Mouse (Mus musculus) stomach, embryonic 14.5 days (tissue): ENCODE results near the gene Gal3st1. TPM values are rescaled to one million over a fixed set of nuclear protein-coding genes. Genes with fewer than 3 reads are reported as not detected.

ENCODE experiments used
- ATAC-seq: fragments of 200-750 bp; cut with Nextera tagmentation; 2 replicates; pipeline ENCODE4 v1.8.0; 2017; ENCODE audit warnings: low read depth, moderate TSS enrichment; ENCODE audit not compliant: insufficient number of reproducible peaks, insufficient read depth, low FRiP score
- H3K27ac ChIP-seq: fragments of 300-500 bp; sonication (generic); 2 replicates; pipeline ENCODE4 v1.5.1; 2014; ENCODE audit warnings: mild to moderate bottlenecking, low read length, moderate library complexity, mixed read lengths
- H3K27me3 ChIP-seq: fragments of 300-500 bp; sonication (generic); 2 replicates; pipeline ENCODE4 v1.6.1; 2014; ENCODE audit warnings: low read length, control low read depth, mixed read lengths; ENCODE audit not compliant: control insufficient read depth, insufficient read depth
- H3K36me3 ChIP-seq: fragments of 300-500 bp; sonication (generic); 2 replicates; pipeline ENCODE4 v1.6.1; 2014; ENCODE audit warnings: mild to moderate bottlenecking, control low read depth, low read length, moderate library complexity, mixed read lengths; ENCODE audit not compliant: control insufficient read depth, insufficient read depth
- H3K4me1 ChIP-seq: fragments of 300-500 bp; sonication (generic); 2 replicates; pipeline ENCODE4 v1.6.1; 2014; ENCODE audit warnings: low read length, control low read depth, mixed read lengths; ENCODE audit not compliant: control insufficient read depth, insufficient read depth
- H3K4me2 ChIP-seq: fragments of 300-500 bp; sonication (generic); replicated peaks from 2 replicates; pipeline ENCODE4 v1.6.1; 2014; ENCODE audit warnings: low read depth, low read length, control low read depth
- H3K4me3 ChIP-seq: fragments of 300-500 bp; sonication (generic); 2 replicates; pipeline ENCODE4 v1.5.1; 2014; ENCODE audit warnings: low read depth, low read length, control low read depth
- H3K9ac ChIP-seq: fragments of 300-500 bp; sonication (generic); replicated peaks from 2 replicates; pipeline ENCODE4 v1.6.1; 2014; ENCODE audit warnings: low read depth, mild to moderate bottlenecking, control low read depth, low read length, moderate library complexity, mixed read lengths
- H3K9me3 ChIP-seq: fragments of 300-500 bp; sonication (generic); 2 replicates; pipeline ENCODE4 v1.6.1; 2016; ENCODE audit warnings: low read depth, low read length, control low read depth; ENCODE audit not compliant: control insufficient read depth
- WGBS: fragments of 180-500 bp; shearing (Covaris S2); extraction: QIAGEN DNeasy Blood & Tissue Kit; methylation state at CpG from one replicate; pipeline ENCODE4 v1.1.7; 2014; 5-methylcytosine and 5-hydroxymethylcytosine counted together
- polyA plus RNA-seq: library from polyadenylated mRNA; unstranded; fragments of >200 nt; fragmentation: Nextera tagmentation; extraction: Ambion mirVana; gene quantifications from 2 replicates; pipeline ENCODE4 v1.2.1, GENCODE M21; 2014

The Gal3st1 gene
- polyA plus RNA-seq, 1 experiment from 2014 or later = 13.1 TPM

DNA sequence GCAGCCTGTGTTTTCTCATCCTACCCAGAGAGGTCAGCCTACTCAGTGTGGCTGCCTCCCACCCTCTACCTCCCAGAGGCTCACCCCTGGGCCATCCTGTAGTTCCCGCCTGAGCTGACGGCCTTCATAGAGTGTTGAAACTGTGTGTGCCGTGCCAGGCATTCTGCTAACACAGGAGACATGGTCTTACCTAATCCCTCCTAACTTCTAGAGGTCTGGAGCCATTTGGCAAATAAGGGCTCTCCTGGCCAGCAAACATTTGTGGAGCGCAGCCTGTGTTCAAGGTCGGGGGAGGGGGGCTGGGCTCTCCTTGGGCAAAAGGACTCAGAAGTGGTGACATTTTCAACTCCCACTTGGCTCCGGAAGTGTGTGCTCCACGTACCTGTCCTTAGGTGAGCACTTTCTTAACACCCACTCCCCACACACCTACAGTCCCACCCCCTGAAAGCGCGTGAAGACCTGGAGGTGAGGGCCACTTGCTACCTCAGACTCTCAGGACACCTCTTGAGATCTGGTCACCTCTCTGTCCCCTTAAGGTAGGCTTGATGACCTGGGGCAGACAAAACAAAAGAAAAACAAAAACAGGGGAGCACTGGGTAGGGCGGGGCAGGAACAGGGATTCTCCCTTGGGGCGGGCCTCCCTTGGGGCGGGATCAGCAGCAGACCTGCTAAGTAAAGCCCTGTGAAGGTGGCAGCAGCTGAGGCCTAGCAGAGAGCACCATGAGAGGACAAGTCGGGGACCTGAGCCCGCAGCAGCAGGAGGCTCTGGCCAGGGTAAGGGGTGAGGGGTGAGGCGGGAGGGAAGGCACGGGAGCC, 47.9 kb downstream of the Gal3st1 start, which contains the start of gene Sec14l4:
TSS of gene Sec14l4 (plus strand) at position 337 of the 816 bp plus-strand sequence.
- H3K36me3 ChIP-seq = no peaks in the 10 kb centered on the region
- H3K4me1 ChIP-seq = no peaks in the 10 kb centered on the region
- WGBS = 32% methylated on average over 16 of the region's 16 CpGs
- no peak within 1 kb of the TSS for H3K4me3 ChIP-seq
- H3K4me2 ChIP-seq = peak within 1 kb of the TSS; percentile 20; the same call in 1 of the 2 replicates
- H3K9me3 ChIP-seq = no peaks in the 10 kb centered on the region
- H3K27ac ChIP-seq = no peak within 1 kb of the TSS
- no peak for ATAC-seq
- H3K27me3 ChIP-seq = no peaks in the 10 kb centered on the region
- H3K9ac ChIP-seq = no peak within 1 kb of the TSS

- Histone ChIP-seq H3K4me2 (peak overlapping the region; percentile 20; the same call in 1 of the 2 replicates), H3K9me3 (no peaks in the 10 kb centered on the region), H3K36me3 (no peaks in the 10 kb centered on the region), H3K4me3 (no peak overlapping the region), H3K4me1 (no peaks in the 10 kb centered on the region), H3K27ac (no peak overlapping the region), H3K9ac (no peak overlapping the region), H3K27me3 (no peaks in the 10 kb centered on the region)
- 17% methylated on average over 12 of the region's 12 CpGs for WGBS
- ATAC-seq = no peak
These were observed 48.5 kb downstream of the Gal3st1 start for GRCm38 (mm10) chr11:4031961-4032360.

GRCm38 (mm10) chr11:4033471-4033870, 50.0 kb downstream of the Gal3st1 start:
- no peaks in the 10 kb centered on the region for H3K27me3 ChIP-seq
- no peak overlapping the region for H3K4me2 ChIP-seq
- 69% methylated on average over 7 of the region's 7 CpGs for WGBS
- H3K9ac ChIP-seq = no peak overlapping the region
- no peaks in the 10 kb centered on the region for H3K4me1 ChIP-seq
- no peak overlapping the region for H3K4me3 ChIP-seq
- H3K27ac ChIP-seq = no peak overlapping the region
- no peaks in the 10 kb centered on the region for H3K36me3 ChIP-seq
- no peak for ATAC-seq
- H3K9me3 ChIP-seq = no peaks in the 10 kb centered on the region

DNA sequence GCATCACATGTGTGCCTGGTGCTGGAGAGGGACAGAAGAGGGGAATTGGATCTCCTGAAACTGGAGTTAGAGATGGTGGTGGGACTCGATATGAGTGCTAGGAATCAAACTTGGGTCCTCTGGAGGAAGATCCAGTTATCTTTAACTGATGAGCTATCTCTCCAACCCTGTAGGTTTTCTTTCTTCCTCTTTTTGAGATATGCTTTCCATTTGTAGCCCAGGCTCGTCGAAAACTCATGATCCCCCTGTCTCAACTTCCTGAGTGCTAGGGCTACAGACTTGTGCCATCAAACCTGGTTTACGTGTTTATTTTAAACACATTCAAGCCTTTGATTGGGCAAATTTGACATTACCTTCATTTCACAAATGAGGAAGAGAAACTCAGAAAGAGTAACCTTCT, 50.7 kb downstream of the Gal3st1 start:
- no peak overlapping the region for H3K9ac ChIP-seq
- no peak for ATAC-seq
- no peak overlapping the region for H3K27ac ChIP-seq
- no peaks in the 10 kb centered on the region for H3K27me3 ChIP-seq
- no peak overlapping the region for H3K4me2 ChIP-seq
- no peak overlapping the region for H3K4me3 ChIP-seq
- no peaks in the 10 kb centered on the region for H3K4me1 ChIP-seq
- no peaks in the 10 kb centered on the region for H3K36me3 ChIP-seq
- WGBS = 82% methylated on average over 4 of the region's 4 CpGs
- H3K9me3 ChIP-seq = no peaks in the 10 kb centered on the region

DNA sequence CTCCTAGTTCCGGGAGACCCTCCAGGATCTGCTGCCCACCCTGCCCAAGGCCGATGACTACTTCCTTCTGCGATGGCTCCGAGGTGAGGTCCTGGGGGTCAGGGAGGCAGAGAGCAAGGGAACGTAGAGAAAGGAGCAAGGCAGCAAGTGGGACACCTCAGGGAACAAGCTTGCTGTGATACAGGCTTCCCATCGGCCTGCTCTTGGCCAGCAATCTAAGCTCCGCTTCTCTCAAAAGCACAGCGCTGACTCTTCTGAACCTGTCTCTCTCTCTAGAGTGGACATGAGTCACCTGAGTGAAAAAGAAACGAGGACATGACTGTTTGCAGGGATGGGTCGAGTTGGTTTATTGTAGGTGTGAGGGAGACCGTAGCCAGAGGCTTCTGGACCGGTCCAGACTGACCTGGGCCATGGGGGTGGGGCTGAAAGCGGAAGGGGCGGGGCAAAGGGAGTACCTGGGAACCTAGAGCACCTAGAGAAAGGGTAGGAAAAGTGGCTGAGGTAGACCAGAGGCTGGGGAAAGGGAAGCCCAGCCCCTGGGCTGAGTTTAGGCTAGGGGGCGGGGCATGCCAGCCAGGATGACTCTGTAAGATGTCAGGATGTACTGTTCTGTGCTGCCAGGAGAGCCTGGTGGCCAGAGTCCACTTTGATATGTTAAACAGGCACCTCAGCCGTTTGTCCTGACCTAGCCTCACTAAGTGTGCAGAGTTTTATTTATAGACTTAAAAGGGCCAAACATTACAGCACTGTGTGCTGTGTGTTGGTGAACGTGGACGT, 51.9 kb downstream of the Gal3st1 start:
- H3K4me2 ChIP-seq = no peak overlapping the region
- H3K36me3 ChIP-seq = no peaks in the 10 kb centered on the region
- no peaks in the 10 kb centered on the region for H3K27me3 ChIP-seq
- H3K4me3 ChIP-seq = no peak overlapping the region
- no peak overlapping the region for H3K9ac ChIP-seq
- peak; percentile 49 for ATAC-seq
- no peaks in the 10 kb centered on the region for H3K4me1 ChIP-seq
- WGBS = 54% methylated on average over 18 of the region's 18 CpGs
- H3K27ac ChIP-seq = no peak overlapping the region
- H3K9me3 ChIP-seq = no peaks in the 10 kb centered on the region

DNA sequence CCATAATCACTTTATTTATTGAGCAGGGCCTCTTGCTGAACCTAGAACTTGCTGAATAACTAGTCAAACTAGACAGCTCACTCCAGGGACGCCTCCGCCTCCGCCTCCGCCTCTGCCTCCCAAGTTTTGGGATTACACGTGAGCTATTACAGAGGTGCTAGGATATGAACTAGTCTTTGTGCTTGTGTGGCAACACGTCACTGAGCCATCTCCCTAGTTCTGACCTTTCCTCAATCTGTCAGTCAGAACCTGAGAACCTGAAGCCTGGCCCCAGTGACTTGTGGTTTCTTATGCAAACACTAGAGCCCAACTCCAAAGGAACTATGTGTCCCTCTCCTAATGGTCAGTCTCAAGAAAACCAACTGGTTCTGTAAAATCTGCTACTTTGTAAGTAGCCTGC, 52.5 kb downstream of the Gal3st1 start:
- no peak overlapping the region for H3K4me3 ChIP-seq
- no peaks in the 10 kb centered on the region for H3K36me3 ChIP-seq
- 81% methylated on average over 6 of the region's 6 CpGs for WGBS
- H3K27ac ChIP-seq = no peak overlapping the region
- no peak overlapping the region for H3K9ac ChIP-seq
- no peaks in the 10 kb centered on the region for H3K4me1 ChIP-seq
- H3K9me3 ChIP-seq = no peaks in the 10 kb centered on the region
- ATAC-seq = no peak
- H3K27me3 ChIP-seq = no peaks in the 10 kb centered on the region
- H3K4me2 ChIP-seq = no peak overlapping the region

- no peak overlapping the region for H3K4me2 ChIP-seq
- no peak overlapping the region for H3K9ac ChIP-seq
- no peak overlapping the region for H3K27ac ChIP-seq
- H3K9me3 ChIP-seq = no peaks in the 10 kb centered on the region
- no peaks in the 10 kb centered on the region for H3K36me3 ChIP-seq
- no peaks in the 10 kb centered on the region for H3K27me3 ChIP-seq
- no peak overlapping the region for H3K4me3 ChIP-seq
- WGBS = 73% methylated on average over 9 of the region's 9 CpGs
- no peak for ATAC-seq
- no peaks in the 10 kb centered on the region for H3K4me1 ChIP-seq
These were observed 53.1 kb downstream of the Gal3st1 start for GRCm38 (mm10) chr11:4036365-4037084.

DNA sequence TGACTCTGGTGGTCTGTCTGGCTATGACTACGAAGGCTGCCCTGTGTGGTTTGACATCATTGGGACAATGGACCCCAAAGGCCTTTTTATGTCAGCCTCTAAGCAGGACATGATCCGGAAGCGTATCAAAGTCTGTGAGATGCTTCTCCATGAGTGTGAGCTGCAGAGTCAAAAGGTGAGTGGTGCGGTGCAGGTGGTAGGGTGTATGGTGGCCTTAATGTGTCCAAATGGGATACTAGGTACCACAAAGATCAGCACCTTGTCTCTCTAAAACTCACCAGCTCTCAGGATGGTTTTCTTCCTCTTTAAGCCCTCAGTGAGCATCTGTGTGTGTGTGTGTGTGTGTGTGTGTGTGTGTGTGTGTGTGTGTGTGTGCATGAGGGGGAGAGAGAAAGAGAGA, 56.5 kb downstream of the Gal3st1 start:
- H3K9me3 ChIP-seq = no peaks in the 10 kb centered on the region
- H3K4me1 ChIP-seq = no peaks in the 10 kb centered on the region
- ATAC-seq = no peak
- no peaks in the 10 kb centered on the region for H3K27me3 ChIP-seq
- H3K4me2 ChIP-seq = no peak overlapping the region
- H3K27ac ChIP-seq = no peak overlapping the region
- no peaks in the 10 kb centered on the region for H3K36me3 ChIP-seq
- H3K4me3 ChIP-seq = no peak overlapping the region
- 95% methylated on average over 4 of the region's 4 CpGs for WGBS
- no peak overlapping the region for H3K9ac ChIP-seq
